Mouse (Mus musculus) heart, postnatal 36 days (tissue): Measurements from ENCODE around the gene Mesp2. TPM values are rescaled to one million over a fixed set of nuclear protein-coding genes. Genes with fewer than 3 reads are reported as not detected.
A peak's percentile ranks its signal among the peaks of the same experiment; 100 is the strongest.

ENCODE experiments used
- DNase-seq, 2 experiments: peaks; one replicate each; pipeline ENCODE4 v3.0.0; 2021 to 2022
- intact Hi-C: fragments of 180-260 bp; cut with DNase I; formaldehyde crosslinking; loops from one replicate; pipeline ENCODE4 v1.15.1; 2025
- total RNA-seq, 2 experiments: library from RNA; stranded (reverse); gene quantifications; 2 replicates each; pipeline ENCODE4 v1.2.3; 2021

Mesp2 gene
- total RNA-seq, 2 experiments from 2014 or later = 0.14 TPM; not detected in 1

GRCm38 (mm10) chr7:79858956-79859630, 48.6 kb downstream of the Mesp2 start:
- intact Hi-C loops = no loop called here
- peak in 1 of 2 experiments; percentile 19 for DNase-seq

GRCm38 (mm10) chr7:79860811-79861210, 50.3 kb downstream of the Mesp2 start, which contains the start of gene Anpep:
Gene Anpep, minus strand, starts transcription at chr7:79861059.
- intact Hi-C loops = no loop called here
- DNase-seq = no peak

GRCm38 (mm10) chr7:79861794-79862193, 51.3 kb downstream of the Mesp2 start:
- intact Hi-C loops = no loop called here
- no peak for DNase-seq

Other genes with a start within 250 kb of the Mesp2 start
- gene Rhcg, start 193.1 kb upstream of the Mesp2 start, total RNA-seq = not detected
- gene Ticrr, start 150.5 kb upstream of the Mesp2 start, total RNA-seq = under 1 TPM; 0.11 to 0.19 TPM
- 1 to 10 TPM; 1.4 to 2.0 TPM for gene Kif7, start 95.0 kb upstream of the Mesp2 start, total RNA-seq
- 10 to 100 TPM in 1 of 2 experiments, 1 to 10 TPM in 1; 2.2 to 12.4 TPM for gene Plin1, start 77.8 kb upstream of the Mesp2 start, total RNA-seq
- 10 to 100 TPM; 17.1 to 17.4 TPM for gene Pex11a, start 67.6 kb upstream of the Mesp2 start, total RNA-seq
- under 1 TPM in 1 of 2 experiments, not detected in 1; 0.14 TPM for gene Wdr93, start 67.6 kb upstream of the Mesp2 start, total RNA-seq
- not detected for gene Mesp1, start 16.9 kb upstream of the Mesp2 start, total RNA-seq
- gene Anpep, start 50.3 kb downstream of the Mesp2 start, total RNA-seq = 10 to 100 TPM; 12.0 to 14.5 TPM
- gene Ap3s2, start 109.9 kb downstream of the Mesp2 start, total RNA-seq = 10 to 100 TPM; 21.1 to 24.6 TPM
- gene Arpin, start 124.6 kb downstream of the Mesp2 start, total RNA-seq = 10 to 100 TPM in 1 of 2 experiments, 1 to 10 TPM in 1; 9.8 to 11.4 TPM
- gene Zfp710, start 214.1 kb downstream of the Mesp2 start, total RNA-seq = 10 to 100 TPM; 27.4 to 28.0 TPM